Mouse (Mus musculus) cerebellum, adult 18-20 months (tissue): ENCODE data around the gene As3mt.
"Not testable (repeated sequence)": the region's sequence is repeated elsewhere in the genome, so short reads cannot be mapped to it uniquely, and the experiment has no call there.

Source experiments
- DNase-seq, 2 experiments: peaks; one replicate each; pipeline ENCODE4 v3.0.0; 2021

Gene As3mt

DNA sequence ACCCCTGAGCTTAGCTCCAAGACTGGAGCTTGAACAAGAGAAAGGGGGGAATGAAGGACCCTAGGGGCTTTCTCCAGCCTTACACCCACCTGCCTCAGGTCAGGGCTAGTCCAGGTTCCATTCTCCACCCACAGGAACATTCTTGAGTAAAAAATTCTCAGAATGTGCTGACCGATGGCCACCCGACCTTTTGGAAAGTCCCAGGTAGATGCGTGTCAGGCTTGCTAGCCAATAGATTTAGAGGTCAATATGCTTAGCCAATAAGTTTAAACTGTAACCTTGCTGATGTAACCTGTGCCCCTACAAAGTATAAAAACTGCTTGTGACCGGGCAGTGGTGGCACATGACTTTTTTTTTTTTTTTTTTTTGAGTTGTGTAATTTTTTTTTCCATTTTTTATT, 49.0 kb downstream of the As3mt start:
- DNase-seq: no peak

- no peak for DNase-seq
Observed at GRCm38 (mm10) chr19:46759096-46759495, 51.8 kb downstream of the As3mt start.

DNA sequence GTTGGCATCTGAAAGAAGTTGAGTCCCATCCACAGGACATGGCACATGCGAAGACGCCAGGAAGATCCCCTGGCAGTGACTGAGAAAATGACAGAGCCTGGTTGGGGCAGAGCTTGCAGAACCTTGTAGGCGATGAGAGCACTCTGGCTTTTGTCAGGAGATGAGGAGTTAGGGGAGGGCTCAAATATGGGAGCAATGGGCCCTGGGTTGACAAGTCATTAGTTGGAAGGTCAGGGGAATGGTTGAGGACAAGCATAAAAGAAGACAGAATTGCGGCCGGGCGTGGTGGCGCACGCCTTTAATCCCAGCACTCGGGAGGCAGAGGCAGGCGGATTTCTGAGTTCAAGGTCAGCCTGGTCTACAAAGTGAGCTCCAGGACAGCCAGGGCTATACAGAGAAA, 52.7 kb downstream of the As3mt start:
- DNase-seq: not testable (repeated sequence)

- peak; percentile 89 to 93 for DNase-seq
Observed at GRCm38 (mm10) chr19:46760375-46761160, 53.3 kb downstream of the As3mt start.

DNA sequence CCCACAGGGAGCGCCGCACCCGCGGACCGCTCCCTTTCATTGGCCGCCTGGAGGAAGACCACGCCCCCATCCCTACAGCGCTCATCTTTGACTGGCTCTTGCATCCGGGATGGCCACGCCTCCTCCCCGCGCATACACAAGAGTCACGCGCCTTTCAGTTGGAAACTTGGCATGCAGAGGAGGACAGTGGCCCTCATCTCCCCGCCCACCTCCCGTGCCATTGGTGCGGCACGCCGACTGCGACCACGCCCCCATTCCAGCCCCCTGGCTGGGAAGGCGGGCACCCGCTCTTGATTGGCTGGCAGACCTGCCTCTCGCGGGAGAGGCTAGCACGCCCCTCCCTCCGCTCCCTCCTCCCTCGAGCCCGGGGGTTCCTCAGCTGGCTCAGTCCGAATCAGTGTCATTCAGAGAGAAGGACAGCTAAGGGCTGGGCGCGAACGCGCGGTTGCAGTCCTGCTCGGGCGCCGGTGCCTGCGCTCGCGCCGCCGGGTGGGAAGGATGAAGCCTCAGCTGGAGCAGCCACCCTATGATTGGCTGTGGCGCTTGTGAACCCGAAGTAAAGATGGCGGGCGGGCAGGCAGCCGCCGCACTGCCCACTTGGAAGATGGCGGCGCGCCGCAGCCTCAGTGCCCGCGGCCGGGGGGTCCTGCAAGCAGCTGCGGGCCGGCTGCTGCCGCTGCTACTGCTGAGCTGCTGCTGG, 54.1 kb downstream of the As3mt start, which contains the start of gene Cnnm2:
TSS of gene Cnnm2 (plus strand) at position 350 of the 700 bp plus-strand sequence.
- peak; percentile 100 for DNase-seq

DNA sequence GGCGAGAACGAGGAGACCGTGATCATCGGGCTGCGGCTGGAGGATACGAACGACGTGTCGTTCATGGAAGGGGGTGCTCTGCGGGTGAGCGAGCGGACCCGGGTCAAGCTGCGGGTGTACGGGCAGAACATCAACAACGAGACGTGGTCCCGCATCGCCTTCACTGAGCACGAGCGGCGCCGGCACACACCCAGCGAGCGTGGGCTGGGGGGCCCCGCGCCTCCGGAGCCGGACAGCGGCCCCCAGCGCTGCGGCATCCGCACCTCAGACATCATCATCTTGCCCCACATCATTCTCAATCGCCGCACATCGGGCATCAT, 54.7 kb downstream of the As3mt start:
- no peak for DNase-seq

GRCm38 (mm10) chr19:46762291-46762991, 55.2 kb downstream of the As3mt start:
- DNase-seq: peak; percentile 57 to 65

GRCm38 (mm10) chr19:46762992-46763342, 55.7 kb downstream of the As3mt start:
- DNase-seq: peak; percentile 32 to 54

GRCm38 (mm10) chr19:46763356-46763755, 56.1 kb downstream of the As3mt start:
- peak in 1 of 2 experiments; percentile 45 for DNase-seq

- peak; percentile 15 to 26 for DNase-seq
Observed at GRCm38 (mm10) chr19:46763932-46764762, 56.9 kb downstream of the As3mt start.

DNA sequence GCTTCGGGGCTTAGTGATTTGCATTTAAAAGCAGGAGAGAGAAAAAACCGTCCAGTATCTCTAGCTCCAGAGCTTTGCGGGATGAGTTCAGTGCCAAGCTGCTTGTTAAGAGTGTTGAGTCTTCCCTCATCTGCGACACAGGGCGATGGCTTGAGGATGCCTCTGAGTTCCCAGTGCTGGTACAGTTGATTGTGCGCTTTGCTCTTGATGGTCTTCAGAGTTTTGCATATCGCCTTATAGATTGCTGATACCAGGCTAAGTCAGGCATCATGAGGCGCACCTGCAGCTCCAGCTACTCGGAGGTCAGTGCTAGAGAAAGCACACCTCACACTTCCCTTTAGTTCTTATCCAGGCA, 57.5 kb downstream of the As3mt start:
- DNase-seq: peak; percentile 35

DNA sequence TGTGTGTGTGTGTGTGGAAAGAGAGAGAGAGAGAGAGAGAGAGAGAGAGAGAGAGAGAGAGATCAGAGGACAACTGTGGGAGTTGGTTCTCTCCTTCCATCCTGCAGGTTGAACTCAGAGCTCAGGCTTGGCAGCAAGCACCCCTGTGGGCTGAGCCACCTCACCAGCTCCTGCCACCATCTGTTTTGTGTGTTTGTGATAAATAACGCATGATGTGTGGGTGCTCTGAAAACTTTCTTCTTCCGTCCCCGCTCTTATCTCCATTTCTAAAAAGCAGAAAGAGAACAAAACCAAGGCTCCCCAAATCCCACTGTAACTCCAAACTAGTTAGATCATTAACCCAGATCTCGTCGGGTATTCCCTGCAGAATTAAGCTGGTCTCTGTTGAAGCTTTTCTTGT, 58.9 kb downstream of the As3mt start:
- DNase-seq: peak; percentile 56 to 67

DNA sequence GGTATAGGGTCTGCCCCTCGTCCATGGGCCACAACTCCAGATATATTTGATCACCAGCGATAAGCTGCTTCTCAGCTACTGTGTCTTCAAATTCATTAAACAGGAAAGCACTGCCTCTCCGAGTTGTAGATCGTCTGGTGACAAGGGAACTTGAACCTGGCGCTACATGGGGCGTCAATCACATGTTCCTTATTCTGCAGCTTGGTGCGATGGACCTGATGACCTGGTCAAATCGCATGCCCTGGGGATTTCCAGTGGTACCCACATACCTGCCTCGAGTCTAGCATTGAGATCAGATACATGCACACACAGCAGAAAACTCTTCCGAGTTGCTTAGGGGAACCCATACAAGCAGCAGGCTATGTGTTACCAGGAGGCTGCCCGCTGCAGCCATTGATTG, 62.5 kb downstream of the As3mt start:
- no peak for DNase-seq

DNA sequence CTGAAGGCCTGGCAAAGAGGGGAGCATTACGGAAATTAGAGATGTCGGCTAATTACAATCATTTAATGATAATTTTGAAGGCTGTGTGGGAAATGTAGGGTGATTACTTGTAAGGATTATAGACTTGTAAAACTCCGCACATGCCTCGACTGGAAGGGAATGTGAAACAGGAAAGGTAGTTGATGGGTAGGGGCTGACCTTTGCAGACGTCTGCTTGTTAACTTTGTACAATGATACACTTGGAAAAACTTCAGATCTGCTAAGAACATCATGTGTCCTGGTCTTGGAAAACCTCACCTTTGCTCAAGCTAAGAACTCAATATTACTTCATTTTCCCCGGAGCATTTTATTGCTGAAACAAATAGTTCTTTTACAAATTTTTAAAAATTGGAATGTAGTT, 64.5 kb downstream of the As3mt start:
- DNase-seq: no peak

GRCm38 (mm10) chr19:46776391-46776790, 69.1 kb downstream of the As3mt start:
- peak in 1 of 2 experiments; percentile 19 for DNase-seq

DNA sequence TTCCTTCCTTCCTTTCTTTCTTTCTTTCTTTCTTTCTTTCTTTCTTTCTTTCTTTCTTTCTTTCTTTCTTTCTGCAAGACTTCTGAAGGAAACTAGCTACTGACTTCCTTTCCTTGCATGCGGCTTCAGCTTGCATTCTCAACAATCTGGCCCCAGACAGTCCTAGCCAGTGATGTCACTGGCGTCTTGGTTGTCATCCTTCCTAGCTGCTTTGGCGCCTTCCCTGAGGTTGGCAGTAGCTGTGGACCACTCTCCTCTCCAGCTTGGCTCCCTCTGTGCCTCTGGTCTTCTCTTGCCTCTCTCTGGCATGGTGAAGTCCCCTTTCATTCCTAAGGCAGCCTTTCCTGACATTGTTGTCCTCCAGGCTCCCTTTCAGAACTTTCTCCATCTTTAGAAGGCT, 69.6 kb downstream of the As3mt start:
- DNase-seq: peak in 1 of 2 experiments; percentile 29

DNA sequence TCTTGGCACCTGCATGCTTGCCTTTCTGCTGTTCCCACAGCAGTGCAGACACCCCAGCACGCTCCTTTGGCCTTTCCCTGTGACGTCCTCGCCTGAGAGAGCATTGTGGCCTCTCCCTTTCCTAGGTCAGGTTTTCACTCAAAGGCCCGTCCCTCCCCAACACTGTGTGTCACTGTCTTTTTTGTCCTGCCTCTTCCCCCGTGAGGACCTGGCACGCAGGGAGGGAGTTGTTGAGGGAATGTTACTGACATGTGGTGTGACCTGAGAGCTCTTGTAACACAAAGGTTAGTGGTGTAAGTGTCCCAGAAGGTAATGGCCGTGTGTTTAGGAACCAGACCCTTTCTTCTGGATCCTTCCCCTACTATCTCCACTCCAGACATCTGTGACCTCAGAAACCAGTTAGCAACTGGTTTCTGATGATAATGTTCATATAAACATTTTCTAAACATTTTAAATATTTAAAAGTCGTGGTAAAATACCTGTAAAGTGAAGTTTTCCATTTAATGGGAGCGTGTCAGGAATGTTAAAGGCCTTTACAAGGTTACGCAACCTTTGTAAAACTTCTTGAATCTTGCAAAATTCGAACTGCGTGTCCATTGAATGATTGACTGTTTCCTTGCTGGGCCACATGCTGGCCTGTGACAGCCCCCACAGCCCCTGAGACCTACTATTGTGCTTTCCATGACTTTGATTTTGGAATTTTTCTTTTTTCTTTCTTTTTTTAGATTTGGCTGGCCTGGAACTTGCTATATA, 70.8 kb downstream of the As3mt start:
- no peak for DNase-seq

DNA sequence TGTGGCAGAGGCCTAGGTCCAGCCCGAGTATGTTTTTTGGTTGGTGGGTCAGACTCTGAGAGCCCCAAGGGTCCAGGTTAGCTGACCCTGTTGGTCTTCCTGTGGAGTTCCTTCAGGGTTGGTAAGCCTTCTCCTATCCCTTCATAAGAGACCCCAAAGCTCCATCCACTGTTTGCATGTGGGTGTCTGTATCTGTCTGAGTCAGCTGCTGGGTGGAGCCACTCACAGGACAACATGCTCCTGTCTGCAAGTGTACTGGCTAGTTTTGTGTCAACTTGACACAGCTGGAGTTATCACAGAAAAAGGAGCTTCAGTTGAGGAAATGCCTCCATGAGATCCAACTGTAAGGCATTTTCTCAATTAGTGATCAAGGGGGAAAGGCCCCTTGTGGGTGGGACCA, 71.9 kb downstream of the As3mt start:
- DNase-seq: not testable (repeated sequence)

GRCm38 (mm10) chr19:46784038-46784437, 76.8 kb downstream of the As3mt start:
- no peak for DNase-seq

DNA sequence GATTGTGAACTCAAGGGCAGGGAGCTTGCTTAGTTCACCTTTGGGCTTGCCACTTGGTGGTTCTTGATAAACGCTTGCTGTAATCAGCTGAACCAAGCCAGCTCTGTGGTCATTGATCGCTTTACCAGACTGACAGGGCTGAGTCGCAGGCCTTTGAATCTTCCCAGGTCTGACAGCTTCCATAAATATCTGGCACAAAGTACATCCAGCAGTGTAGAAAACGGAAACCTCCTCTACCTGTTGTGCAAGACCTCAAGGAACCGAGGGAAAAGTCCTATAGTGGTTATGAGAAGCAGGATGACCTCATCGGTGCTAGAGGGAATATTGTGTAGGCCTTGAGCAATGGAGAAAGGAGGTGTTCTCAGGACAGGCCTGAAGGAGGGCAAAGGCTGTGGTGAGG, 77.2 kb downstream of the As3mt start:
- no peak for DNase-seq

- DNase-seq: no peak
Observed at GRCm38 (mm10) chr19:46785633-46786032, 78.4 kb downstream of the As3mt start.

DNA sequence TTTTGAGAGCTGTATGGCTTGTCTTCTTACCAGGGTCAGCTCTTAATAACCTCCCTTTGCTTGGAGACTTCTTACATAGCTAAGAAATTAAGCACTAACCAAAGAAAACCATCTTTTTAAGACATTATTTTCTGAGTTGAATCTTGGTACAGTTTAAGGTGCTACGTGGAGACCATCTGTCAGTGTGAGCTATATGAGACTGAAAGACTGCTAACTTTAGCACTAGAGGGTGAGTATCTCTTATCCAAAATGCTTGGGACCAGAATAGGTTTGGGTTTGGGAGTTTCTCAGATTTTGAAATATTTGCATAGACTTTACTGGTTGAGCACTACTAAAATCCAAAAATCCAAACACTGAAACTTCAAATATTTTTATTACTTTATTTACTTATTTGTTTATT, 82.5 kb downstream of the As3mt start:
- DNase-seq: no peak
